Mouse (Mus musculus) NIH3T3 (cell line): ENCODE results near the gene Brpf1.
"Not testable (repeated sequence)": the region's sequence is repeated elsewhere in the genome, so short reads cannot be mapped to it uniquely, and the experiment has no call there.

Experiments
- DNase-seq: peaks from one replicate; pipeline ENCODE4 v3.0.0-alpha.2; 2012; ENCODE audit warnings: low read depth

The Brpf1 gene

DNA sequence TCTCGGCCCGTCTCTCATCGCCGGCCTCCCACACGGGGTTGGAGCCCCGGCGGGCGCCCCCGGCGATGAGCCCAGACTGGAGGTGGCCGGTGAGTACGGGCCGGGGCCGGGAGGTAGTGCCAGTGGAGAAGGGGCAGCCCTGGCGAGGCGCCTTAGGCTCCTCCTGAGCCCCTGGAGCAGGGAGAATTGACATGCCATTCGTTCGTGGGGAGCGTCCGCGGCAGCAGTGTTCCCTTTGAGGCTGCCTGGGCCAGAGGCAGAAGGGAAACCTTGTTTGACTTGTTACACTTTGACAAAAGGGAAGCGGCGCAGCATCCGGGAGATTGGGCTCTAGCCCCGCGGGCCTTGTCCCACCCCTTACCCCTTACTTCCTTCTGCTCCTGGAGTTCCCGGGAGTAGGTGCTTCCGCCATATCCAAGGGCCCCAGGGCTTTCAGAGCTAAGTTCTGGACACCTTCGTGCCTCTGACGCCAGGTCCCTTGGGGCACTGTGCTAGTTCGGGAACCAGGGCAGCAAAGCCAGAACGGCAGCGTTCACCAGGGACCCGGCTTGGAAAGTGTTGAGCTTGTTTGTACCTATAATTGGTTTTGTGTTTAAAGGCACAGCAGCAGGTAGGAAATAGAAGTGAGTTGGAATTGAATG, 664 bp downstream of the Brpf1 start:
- peak; percentile 50 for DNase-seq

DNA sequence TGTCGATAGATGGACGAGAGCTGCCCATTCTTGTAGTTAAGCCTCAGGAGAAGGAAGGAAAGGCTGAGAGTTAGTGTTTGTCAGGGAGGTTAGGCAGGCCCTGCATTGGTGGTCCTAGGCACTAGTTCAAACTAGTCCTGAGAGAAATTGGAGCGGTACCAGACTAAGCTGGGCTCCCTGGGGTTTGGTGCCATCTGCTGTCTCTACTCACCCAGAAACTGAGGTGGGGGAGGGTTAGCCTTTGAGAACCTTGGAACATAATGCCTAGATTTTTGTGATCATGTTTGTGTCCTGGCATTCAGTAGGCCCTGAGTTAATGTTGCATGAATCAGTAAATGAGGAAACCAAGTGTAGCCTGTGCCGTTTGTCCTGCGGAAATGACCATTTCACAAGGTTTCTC, 1.2 kb downstream of the Brpf1 start:
- DNase-seq, result peak; percentile 82

DNA sequence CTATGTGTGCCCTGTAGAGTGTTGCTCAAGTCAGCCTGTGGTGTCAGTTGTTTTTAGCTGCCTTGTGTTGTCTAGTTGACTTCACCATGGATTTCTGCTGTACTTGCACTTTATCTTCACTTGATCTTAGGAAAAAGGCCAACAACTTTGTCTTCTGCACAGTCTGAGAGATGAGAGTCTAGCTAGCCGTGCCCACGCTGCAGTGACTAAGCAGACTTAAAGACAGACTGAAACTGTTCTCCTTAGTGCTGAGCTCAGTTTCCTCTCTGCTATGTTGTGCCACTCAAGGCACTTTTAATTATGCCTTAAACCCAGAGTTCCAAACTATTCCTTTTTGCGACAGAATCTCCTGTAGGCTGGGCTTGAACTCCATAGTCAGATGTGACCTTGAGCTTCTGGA, 9.0 kb downstream of the Brpf1 start:
- no peak for DNase-seq

DNA sequence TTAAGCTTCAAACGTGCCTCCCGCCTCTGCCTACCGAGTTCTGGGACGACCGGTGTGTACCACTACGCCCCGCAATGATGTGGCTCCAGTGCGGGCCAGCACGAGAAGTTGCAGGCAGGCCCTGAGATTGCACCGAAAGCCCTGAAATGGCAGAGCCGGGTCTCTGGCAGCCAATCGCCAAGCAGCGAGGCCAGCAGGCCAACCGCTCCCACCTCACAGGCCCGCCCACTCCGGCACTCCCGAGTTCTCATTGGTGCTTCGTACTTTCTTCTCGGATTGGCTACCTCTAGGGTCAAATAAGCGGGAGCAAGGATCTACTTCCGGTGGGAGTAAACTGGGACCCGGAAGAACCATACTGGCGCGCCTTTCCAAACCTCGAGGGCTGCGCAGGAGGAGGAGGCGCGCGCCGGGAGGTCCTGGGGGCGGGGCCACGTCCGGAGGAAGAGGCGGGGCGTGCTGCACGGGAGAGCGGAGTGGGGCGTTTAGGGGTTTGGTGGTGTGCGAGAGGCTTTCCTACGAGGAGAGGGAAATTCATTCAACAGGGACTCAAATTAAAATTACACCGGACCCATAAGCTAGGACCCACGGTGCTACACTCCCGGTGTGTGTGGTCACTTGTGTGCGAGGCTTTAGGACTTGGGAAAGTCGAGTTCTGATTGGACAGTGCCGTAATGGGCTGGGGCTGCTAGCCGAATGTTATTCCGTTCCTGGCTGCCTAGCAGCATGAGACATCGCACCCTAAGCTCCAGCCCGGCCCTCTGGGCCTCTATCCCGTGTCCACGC, 19.8 kb downstream of the Brpf1 start, which contains the start of gene Ogg1:
Ogg1 (plus strand) TSS at position 440 of the 783 bp plus-strand sequence.
- DNase-seq, result peak; percentile 98

DNA sequence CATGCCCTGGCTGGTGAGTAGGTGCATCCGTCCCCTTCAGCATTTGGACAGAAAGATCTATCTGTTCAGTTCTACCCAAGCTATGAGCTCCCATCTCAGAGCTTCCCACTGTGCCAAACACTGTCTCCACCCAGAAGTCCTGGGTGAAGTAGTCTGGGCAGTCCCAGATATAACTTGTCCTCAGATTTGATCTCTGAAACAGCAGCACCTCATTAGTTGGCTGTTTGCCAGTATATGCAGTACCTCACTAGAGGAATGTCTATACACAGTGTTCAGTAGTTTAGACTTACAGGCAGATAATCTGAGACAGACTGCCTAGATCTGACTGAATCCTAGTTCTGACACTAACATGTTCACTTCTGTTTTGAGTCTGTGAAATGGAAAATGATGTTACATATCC, 22.5 kb downstream of the Brpf1 start:
- no peak for DNase-seq

DNA sequence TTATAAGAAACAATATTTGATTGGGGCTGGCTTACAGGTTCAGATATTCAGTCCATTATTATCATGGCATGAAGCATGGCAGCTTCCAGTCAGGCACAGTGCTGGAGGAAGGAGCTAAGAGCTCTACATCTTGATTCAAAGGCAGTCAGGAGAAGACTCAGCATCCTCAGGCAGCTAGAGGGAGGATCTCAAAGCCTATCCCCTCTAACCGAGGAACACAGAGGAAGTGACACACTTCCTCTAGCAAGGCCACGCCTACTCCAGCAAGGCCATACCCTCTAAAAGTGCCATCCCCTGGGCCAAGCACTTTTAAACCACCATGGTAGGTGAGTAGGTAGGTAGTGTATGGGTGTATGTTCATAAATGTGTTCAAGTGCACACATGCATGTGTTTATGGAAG, 23.6 kb downstream of the Brpf1 start:
- no peak for DNase-seq

DNA sequence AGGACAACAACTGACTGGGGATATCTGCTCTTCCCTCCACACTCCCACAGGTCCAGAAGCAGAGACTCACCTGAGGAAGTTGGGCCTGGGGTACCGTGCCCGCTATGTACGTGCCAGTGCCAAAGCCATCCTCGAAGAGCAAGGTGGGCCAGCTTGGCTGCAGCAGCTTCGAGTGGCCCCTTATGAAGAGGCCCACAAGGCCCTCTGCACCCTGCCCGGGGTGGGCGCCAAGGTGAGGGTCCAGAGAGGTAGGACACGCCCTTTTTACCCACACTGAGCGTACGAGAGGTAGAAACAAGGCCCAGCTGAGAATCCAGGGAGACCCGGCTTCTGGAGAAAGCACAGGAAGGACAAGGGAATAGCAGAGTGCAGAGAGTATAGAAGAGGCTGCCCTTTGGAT, 24.8 kb downstream of the Brpf1 start:
- no peak for DNase-seq

DNA sequence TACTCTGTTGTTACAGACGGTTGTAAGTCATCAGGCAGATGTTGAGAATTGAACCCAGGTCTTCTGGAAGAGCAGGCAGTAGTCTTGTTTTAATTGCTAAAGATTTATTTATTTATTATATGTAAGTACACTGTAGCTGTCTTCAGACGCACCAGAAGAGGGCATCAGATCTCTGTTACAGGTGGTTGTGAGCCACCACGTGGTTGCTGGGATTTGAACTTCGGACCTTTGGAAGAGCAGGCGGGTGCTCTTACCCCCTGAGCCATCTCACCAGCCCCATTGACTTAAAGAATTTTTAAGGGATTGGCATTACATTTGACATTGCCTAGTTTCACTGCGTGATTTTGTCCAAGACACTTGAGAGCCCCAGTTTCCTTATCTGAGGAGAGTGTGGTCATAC, 25.8 kb downstream of the Brpf1 start:
- DNase-seq, result not testable (repeated sequence)

DNA sequence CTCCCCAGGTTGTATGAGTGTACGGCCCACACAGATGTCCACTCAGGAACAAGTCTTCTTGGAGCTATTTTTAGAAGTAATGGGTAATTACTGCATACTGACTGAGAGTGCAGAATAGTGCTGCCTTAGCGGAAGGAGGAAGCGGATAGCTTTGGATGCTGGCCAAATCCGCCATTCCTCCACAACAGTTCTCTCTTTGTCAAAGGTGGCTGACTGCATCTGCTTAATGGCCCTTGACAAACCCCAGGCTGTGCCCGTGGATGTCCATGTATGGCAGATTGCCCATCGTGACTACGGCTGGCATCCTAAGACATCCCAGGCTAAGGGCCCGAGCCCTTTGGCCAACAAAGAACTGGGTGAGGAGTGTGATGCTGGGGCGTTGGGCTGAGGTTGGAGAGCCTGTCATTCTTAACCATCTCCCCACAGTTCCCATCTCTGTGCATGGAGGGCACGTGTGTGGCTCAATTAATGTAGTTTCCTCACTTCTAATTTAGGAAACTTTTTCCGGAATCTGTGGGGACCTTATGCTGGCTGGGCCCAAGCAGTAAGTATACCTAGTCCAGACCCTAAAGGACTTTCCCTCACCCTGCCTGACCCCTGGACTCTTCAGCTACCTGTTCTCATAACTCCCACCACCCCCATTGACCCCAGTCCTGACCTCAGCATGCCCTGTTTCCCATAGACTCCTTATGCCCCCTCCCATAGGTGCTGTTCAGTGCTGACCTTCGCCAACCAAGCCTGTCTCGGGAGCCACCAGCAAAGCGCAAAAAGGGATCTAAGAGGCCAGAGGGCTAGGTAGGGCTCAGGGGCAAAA, 26.4 kb downstream of the Brpf1 start:
- peak; percentile 48 for DNase-seq

DNA sequence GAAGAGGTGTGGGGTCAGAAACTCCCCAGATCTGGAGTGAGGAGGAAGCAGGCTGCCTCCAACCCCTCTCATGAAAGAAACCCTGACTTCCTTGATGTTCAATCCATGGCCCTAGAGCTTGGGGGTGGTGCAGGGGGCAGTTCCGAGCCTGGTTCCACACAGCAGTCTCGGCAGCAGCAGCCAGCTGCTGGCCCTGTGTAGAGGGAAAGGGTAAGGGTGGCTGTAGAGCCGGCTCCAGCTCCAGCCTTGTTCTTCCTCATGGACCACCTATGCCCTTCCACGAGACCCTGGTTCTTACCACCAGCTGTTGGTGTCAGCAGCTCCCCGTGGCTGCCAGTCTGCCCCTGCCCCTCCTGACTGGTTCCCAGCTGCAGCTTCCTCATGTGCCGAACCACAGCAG, 27.3 kb downstream of the Brpf1 start:
- no peak for DNase-seq

DNA sequence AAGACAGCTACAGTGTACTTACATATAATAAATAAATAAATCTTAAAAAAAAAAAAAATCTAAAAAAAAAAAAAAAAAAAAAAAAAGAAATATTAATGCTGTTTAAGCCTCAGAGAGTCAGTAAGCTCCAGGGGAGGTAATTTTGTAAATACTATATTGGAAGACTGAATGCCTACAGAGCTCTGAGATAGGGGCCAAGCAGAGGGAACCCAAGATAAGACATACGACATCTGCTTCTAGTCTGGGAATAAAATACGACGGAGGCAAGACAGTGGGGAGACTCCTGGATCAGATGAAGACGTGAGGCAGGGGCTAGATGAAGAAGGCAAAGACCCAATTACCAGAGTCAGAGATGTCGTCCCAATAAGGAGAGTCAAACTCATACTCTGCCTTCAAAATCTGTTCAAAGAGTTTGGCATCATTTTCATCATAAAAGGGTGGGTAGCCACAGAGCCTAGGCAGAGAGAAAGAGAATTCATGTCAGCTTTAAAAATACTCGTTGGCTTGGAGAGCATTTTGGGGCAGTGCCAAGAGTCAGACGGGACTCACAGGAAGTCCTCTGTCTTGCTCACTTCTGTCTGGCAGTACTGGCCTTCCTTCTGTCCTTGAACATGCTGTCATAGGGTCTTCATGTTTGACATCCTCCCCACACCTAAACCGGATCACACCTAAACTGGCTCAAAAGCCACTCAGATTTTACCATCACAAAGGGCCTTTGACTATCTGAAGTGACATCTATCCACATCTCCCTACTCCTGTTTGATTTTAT, 30.1 kb downstream of the Brpf1 start:
- DNase-seq, result no peak

DNA sequence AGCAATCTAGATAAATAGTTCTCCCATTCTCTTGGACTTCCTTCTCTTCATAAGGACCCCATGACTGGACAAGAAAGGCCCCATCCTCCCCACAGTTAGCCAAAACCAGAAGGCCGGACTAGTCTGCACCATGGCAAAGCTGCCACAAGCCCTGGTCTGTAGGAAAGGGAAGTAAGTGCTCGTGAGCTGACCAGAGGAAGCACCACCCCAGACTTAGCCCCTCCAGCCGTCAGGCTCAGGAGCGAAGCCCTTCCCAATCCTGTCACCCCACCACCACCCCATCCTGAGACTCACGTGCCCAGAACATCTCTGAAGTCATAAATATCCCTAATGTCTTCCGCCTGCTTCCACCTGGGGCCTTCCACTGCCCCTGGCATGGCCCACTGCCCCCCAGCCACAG, 34.6 kb downstream of the Brpf1 start:
- no peak for DNase-seq

DNA sequence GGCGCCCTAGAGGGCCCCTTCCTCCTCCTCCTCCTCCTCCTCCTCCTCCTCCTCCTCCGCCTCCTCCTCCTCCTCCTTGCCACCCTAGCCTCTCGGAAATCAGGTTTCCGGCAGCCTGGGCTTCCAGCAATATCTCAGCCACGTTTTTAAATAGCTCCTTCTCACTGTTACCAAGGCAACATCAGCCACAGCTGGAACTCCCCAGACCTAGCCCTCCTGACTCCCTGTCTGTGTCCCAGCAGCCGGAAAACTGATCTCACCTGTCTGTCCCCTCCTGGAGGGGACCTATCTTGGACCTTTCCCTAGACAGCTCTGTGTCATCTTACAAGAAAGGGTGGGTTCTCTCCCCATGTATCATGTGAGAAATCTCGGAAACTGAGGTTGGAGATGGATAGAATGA, 35.4 kb downstream of the Brpf1 start:
- DNase-seq, result no peak

DNA sequence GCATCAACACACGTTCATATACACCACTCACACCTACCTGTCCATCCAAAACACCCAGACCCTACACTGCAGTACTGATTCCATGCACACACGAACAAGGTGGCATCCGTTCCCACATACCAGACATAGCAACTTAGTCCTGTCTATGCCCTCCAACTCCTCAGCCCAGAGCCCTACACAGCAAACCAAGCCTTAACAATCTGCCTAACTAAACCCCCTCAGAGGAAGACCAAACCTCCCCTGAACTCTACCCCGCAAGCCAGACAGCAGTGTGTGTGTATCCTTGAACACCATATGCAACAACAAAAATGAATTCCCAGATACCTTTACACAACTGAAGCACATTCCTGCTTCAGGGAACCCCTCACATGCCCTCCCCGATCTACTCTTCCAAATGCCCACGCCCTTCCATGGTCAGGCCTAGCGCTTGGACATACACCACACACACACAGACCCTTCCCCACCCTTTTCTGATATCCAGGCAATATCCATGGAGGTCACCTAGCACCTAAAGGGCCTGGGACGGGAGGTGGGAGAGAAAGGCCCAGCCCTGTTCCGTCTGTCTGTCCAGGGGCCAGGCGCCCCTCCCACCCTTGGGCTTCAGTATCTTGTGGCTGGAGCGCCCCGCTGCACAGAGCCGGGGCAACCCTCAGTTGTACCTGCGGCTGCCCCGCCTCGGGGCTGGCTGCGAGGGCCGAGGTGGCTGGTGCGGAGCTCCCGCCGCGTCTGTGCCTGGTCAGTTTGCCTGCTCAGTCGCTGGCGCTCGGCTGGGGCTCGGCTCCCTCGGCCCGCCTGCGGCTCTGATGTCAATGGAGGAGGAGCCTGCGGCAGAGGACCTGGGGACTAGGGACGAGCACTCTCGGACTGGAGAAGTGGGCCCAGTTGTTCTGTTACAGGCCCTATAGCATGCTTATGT, 36.5 kb downstream of the Brpf1 start, which contains the start of gene Camk1:
Camk1 (minus strand) TSS at position 808 of the 916 bp plus-strand sequence.
- DNase-seq, result peak; percentile 90

DNA sequence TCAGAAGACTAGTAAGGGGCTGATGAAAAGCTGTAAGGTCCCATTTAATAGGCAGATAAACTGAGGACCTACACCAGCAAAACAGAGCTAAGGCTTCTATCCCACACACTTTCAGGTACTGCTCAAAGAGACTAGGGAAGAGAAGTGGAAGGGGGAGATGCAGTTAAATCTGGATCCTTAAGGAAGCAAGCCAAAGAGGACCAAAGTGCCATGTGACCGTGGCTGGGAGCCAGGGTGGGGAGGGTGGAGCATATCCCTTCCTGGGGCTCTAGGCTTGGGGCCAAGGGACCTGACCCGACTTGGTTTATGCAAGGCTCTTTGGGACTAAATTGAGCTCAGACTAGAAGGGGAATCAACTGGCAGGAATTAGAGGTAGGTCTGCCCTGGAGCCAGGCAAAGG, 37.4 kb downstream of the Brpf1 start:
- peak; percentile 77 for DNase-seq

DNA sequence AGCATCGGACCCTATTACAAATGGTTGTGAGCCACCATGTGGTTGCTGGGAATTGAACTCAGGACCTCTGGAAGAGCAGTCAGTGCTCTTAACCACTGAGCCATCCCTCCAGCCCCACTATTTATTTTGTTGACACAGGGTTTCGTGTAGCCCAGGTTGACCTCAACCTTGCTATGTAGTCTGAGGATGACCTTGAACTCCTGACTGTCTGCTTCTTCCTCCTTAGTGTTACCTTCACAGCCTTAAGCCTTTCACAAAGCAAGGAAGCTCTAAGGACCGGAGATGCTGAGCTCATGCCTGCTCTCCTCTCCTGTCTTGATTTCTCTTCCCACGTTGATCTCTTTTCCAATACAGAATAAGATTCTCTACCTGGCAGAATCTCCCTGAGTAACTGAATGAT, 40.0 kb downstream of the Brpf1 start:
- DNase-seq, result no peak

DNA sequence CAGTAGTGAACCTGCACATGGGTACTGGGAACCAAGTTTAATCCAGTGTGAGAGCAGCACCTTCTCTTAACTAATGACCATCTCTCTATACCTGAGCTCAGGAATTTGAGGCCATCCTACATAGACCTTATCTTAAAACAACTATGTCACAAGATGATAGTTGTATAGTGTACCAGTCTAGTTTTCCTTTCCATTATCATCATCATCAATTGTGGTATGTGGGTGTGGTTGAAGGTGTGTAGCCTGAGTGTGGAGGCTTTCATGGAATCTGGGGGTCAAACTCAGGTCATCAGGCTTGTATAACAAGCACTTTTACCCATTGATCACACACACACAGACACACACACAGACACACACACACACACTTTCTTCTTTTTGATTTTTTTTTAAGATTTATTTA, 43.6 kb downstream of the Brpf1 start:
- no peak for DNase-seq

DNA sequence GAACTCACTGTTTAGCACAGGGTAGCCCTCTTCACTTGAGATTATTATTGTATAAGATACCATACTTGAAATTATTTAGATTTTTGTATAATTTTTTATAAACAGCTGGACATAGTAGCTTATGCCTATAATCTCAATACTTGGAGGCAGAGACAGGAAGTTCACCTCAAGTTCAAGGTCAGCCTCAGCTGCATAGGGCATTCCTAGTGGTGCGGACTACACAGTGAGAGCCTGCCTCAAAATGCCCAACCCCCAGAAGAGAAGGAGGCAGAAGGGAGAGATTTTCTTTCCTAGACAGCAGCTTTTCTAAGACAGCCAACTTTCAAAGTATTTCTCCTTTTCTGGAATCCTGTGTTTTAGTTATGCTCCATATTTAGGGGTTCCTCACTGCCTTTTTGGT, 44.2 kb downstream of the Brpf1 start:
- no peak for DNase-seq

DNA sequence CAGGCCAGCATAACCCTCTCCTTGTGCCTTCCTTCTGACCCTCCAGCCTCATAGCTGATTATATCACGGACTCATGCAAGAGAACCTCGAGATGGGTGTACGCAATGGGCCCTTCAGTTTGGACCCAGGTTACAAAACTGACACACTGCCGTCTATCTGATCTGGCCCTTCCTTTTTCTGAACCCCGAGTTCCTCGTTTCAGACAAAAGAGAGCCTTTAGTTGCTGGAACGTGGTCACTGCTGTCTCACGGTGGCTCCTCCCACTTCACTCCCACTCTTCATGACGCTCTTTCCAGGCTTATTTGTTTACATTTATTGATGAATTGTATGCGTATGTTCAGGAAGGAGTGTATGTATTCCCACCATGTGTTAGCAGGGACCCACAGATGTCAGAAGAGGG, 44.7 kb downstream of the Brpf1 start:
- no peak for DNase-seq

DNA sequence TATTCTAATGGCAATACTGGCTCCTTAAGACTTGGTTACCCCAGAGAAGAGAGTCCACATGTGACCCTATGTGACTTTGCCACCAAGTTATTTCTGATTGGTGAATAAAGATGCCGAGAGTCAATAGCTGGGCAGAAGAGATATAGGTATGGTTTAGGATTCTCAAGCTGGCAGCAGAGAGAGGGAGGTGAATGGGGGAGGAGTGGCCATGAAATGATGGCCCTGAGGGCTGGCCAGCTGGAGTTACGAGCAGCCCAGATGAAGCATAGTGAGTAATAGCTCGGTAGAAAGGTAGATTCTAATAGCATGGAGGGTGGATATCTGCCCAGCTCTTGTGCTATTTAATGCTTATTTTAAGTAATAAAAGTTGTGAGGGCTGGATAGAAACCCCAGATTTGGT, 45.9 kb downstream of the Brpf1 start:
- no peak for DNase-seq

DNA sequence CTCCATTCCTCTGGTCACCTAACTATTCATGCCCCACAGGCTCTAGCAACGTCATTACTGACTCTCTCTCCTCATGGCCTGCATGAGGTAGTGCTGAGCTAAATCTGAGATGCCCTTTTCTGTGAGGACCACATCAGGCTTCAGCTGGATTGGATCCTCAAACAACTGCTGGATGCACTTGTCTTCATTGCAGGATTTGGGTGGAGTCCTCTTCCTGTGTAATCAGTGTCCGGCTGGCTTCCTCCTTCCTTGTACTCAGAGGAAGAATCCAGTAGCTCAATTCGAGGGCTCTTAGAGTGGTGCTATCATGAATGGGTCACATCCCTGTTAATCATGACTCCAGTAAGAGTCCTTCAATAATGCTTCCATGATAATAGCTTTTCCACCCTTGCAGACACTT, 46.8 kb downstream of the Brpf1 start:
- no peak for DNase-seq
